Mouse (Mus musculus) lung, embryonic 15.5 days (tissue): ENCODE measurements around the gene Slc25a33. TPM values are rescaled to one million over a fixed set of nuclear protein-coding genes. Genes with fewer than 3 reads are reported as not detected.
"Not testable (repeated sequence)": the region's sequence is repeated elsewhere in the genome, so short reads cannot be mapped to it uniquely, and the experiment has no call there.

Experiments used
- ATAC-seq: fragments of 200-750 bp; cut with Nextera tagmentation; 2 replicates; pipeline ENCODE4 v1.8.0; 2017; ENCODE audit warnings: moderate number of reproducible peaks, borderline replicate concordance; ENCODE audit not compliant: low FRiP score, low TSS enrichment; ENCODE audit errors: extremely low read depth
- H3K27ac ChIP-seq: fragments of 300-500 bp; sonication (generic); 2 replicates; pipeline ENCODE4 v1.5.1; 2015; ENCODE audit warnings: moderate library complexity, mild to moderate bottlenecking, inconsistent platforms
- H3K27me3 ChIP-seq: fragments of 300-500 bp; sonication (generic); 2 replicates; pipeline ENCODE4 v1.6.1; 2015; ENCODE audit warnings: inconsistent platforms
- H3K36me3 ChIP-seq: fragments of 300-500 bp; sonication (generic); 2 replicates; pipeline ENCODE4 v1.6.1; 2015; ENCODE audit warnings: inconsistent platforms
- H3K4me1 ChIP-seq: fragments of 300-500 bp; sonication (generic); 2 replicates; pipeline ENCODE4 v1.6.1; 2015; ENCODE audit warnings: inconsistent platforms
- H3K4me2 ChIP-seq: fragments of 300-500 bp; sonication (generic); 2 replicates; pipeline ENCODE4 v1.6.1; 2015; ENCODE audit warnings: inconsistent platforms, mild to moderate bottlenecking, moderate library complexity
- H3K4me3 ChIP-seq: fragments of 300-500 bp; sonication (generic); 2 replicates; pipeline ENCODE4 v1.5.1; 2015; ENCODE audit warnings: mild to moderate bottlenecking, inconsistent platforms
- H3K9ac ChIP-seq: fragments of 300-500 bp; sonication (generic); 2 replicates; pipeline ENCODE4 v1.6.1; 2015; ENCODE audit warnings: inconsistent platforms
- H3K9me3 ChIP-seq: fragments of 300-500 bp; sonication (generic); 2 replicates; pipeline ENCODE4 v1.6.1; 2016; ENCODE audit warnings: inconsistent platforms
- WGBS: fragments of 180-500 bp; shearing (Covaris S2); methylation state at CpG from one replicate; pipeline ENCODE4 v1.1.7; 2015; 5-methylcytosine and 5-hydroxymethylcytosine counted together
- polyA plus RNA-seq: library from polyadenylated mRNA; unstranded; fragments of >200 nt; fragmentation: Nextera tagmentation; extraction: Ambion mirVana; gene quantifications from 2 replicates; pipeline ENCODE4 v1.2.1, GENCODE M21; 2015

Gene Slc25a33
- 8.5 and 8.7 TPM in 2 replicates for polyA plus RNA-seq

- peaks cover 25% of the 10 kb centered on the region for H3K4me1 ChIP-seq
- 0 out of 2 replicates have a peak within 1 kb of the TSS, but pooled peaks have one; percentile 34 for H3K27ac ChIP-seq
- H3K4me2 ChIP-seq: peak within 1 kb of the TSS; percentile 100
- 0% methylated on average over 48 of the region's 51 CpGs for WGBS
- peak within 1 kb of the TSS; percentile 72 for H3K4me3 ChIP-seq
- H3K36me3 ChIP-seq: no peaks in the 10 kb centered on the region
- no peaks in the 10 kb centered on the region for H3K9me3 ChIP-seq
- H3K9ac ChIP-seq: peak within 1 kb of the TSS; percentile 71
- no peaks in the 10 kb centered on the region for H3K27me3 ChIP-seq
- peak; percentile 98 for ATAC-seq
These were observed at the start of gene Slc25a33 for GRCm38 (mm10) chr4:149774094-149774470. Gene Slc25a33 (minus strand): TSS chr4:149774277.

- ATAC-seq: no peak
- Histone ChIP-seq H3K9ac (no peak overlapping the region), H3K4me2 (no peak overlapping the region), H3K4me1 (peaks cover 23% of the 10 kb centered on the region), H3K9me3 (no peaks in the 10 kb centered on the region), H3K36me3 (no peaks in the 10 kb centered on the region), H3K4me3 (no peak overlapping the region), H3K27me3 (no peaks in the 10 kb centered on the region), H3K27ac (no peak overlapping the region)
- 67% methylated on average over 7 of the region's 7 CpGs for WGBS
These were observed 48.6 kb upstream of the Slc25a33 start for GRCm38 (mm10) chr4:149822586-149823196.

DNA sequence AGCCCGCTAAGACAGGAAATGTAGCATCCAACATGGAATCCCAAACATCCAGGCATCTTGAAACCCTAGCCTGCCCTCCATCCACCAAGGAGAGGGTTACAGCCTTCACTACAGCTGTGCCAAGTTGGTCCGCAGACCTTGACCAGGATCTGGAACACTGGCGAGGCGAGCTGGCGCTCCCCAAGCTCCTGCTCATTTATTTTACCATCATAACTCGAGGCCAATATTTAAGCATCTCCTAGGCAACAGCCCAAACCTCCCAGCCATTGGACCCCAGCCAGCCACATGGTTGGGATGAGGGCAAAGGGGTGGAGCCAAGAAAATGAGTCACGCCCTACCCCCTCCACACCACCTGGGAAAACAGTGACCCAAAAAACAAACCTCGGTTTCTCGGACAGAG is 48.0 kb upstream of the Slc25a33 start:
- ATAC-seq: peak; percentile 55; the same call in 1 of the 2 replicates
- Histone ChIP-seq H3K4me2 (no peak overlapping the region), H3K4me3 (no peak overlapping the region), H3K27me3 (no peaks in the 10 kb centered on the region), H3K9ac (no peak overlapping the region), H3K9me3 (no peaks in the 10 kb centered on the region), H3K36me3 (no peaks in the 10 kb centered on the region), H3K4me1 (peaks cover 23% of the 10 kb centered on the region), H3K27ac (peak overlapping the region; percentile 4; the same call in 1 of the 2 replicates)
- 25% methylated on average over 9 of the region's 9 CpGs for WGBS

DNA sequence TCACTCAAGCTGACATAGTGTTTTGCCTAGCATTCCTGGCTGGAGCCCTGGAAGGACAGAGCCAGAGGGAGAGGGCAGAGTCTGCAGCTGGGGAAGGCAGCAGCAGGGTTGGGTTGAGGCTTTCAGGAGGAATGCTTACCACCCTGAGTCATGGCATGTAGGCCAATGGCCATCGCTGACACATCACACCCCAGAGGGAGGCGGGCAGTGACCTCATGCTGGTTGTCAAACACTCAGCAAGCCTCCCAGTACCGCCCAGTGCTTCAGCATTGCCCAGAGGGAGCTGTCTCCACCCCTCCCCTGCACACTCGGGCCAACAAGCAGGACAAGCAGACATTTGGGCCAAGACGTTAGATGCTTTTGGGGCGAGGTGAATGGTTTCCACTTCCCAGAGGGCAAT is 46.5 kb upstream of the Slc25a33 start:
- H3K27ac ChIP-seq: no peak overlapping the region
- 23% methylated on average over 6 of the region's 6 CpGs for WGBS

DNA sequence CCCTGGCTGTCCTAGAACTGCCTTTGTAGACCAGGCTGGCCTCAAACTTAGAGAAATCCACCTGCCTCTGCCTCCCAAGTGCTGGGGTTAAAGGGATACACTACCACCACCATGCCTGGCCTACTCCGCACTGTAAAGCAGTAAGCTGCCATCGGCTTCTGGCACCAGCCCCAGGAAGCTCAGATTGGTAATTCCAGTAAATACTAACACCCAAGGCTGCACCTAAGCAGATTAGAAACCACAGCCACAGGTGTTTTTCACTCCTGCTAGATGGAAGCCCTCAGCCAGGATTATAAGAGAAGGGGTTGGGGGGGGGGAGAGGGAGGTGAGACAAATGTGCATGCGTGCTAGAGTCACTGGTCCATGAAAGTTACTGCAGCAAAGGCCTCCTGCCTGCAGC is 45.1 kb upstream of the Slc25a33 start:
- Histone ChIP-seq H3K4me2 (no peak overlapping the region), H3K9me3 (no peaks in the 10 kb centered on the region), H3K4me3 (no peak overlapping the region), H3K36me3 (no peaks in the 10 kb centered on the region), H3K4me1 (peaks cover 23% of the 10 kb centered on the region), H3K27ac (no peak overlapping the region), H3K27me3 (no peaks in the 10 kb centered on the region), H3K9ac (no peak overlapping the region)
- 63% methylated on average over 3 of the region's 3 CpGs for WGBS
- no peak for ATAC-seq

More for the DNA sequence above, 46.5 kb upstream of the Slc25a33 start:
- Histone ChIP-seq H3K4me1 (peaks cover 23% of the 10 kb centered on the region), H3K36me3 (no peaks in the 10 kb centered on the region), H3K9me3 (no peaks in the 10 kb centered on the region), H3K27me3 (no peaks in the 10 kb centered on the region), H3K9ac (no peak overlapping the region), H3K4me2 (no peak overlapping the region), H3K4me3 (no peak overlapping the region)
- peak; percentile 64; the same call in 1 of the 2 replicates for ATAC-seq

GRCm38 (mm10) chr4:149816598-149816997 is 42.5 kb upstream of the Slc25a33 start:
- Histone ChIP-seq H3K9ac (no peak overlapping the region), H3K27ac (no peak overlapping the region), H3K4me2 (no peak overlapping the region), H3K4me3 (no peak overlapping the region), H3K4me1 (peaks cover 17% of the 10 kb centered on the region), H3K9me3 (no peaks in the 10 kb centered on the region), H3K36me3 (no peaks in the 10 kb centered on the region), H3K27me3 (no peaks in the 10 kb centered on the region)
- ATAC-seq: no peak
- 84% methylated on average over 9 of the region's 9 CpGs for WGBS

- no peak overlapping the region for H3K4me3 ChIP-seq
- peaks cover 9% of the 10 kb centered on the region; the same call in 1 of the 2 replicates for H3K4me1 ChIP-seq
- H3K36me3 ChIP-seq: no peaks in the 10 kb centered on the region
- WGBS: 90% methylated on average over 14 of the region's 14 CpGs
- H3K9me3 ChIP-seq: no peaks in the 10 kb centered on the region
- peaks cover 1% of the 10 kb centered on the region for H3K27me3 ChIP-seq
- H3K27ac ChIP-seq: no peak overlapping the region
- ATAC-seq: no peak
- no peak overlapping the region for H3K4me2 ChIP-seq
- no peak overlapping the region for H3K9ac ChIP-seq
These were observed 41.5 kb upstream of the Slc25a33 start for GRCm38 (mm10) chr4:149815586-149815985.

DNA sequence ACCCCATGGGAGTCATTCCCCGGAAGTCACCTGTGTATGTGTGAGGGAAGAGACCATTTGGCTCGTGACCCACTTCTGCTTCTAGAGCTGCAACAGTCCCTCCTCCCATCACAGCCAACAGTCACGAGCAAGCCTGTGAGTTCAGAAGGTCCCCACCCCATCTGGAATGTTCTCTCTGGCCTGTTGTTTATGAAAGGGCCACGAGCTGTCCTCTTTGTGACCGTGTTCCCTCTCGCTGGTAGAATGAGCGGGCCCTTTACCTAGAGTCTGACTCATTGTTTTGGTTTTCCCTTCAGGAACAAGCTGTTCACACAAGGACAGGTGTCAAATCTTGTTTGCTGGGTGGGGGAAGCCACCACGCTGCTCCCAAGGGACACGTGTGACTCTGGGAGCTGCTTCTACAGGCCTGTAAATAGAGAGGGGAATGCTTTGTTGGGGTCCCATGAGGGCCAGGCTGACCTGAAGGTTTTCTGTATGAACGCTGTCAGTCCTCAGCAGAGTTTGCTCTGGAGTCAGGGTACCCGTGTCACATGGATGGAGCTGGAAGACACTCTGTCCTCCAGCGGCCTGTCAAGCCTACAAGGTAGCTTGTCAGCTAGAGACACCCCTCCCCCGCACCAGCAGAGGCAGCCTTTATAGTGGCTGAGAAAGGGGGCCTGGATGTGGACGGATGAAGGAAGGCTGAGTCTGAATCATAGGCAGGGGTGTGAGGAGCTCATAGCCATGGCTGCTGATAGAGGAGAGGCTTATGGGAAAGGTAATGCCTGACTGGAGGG is 39.5 kb upstream of the Slc25a33 start:
- Histone ChIP-seq H3K27me3 (peaks cover 11% of the 10 kb centered on the region), H3K4me3 (no peak overlapping the region), H3K27ac (no peak overlapping the region), H3K36me3 (no peaks in the 10 kb centered on the region), H3K9ac (no peak overlapping the region), H3K4me1 (peaks cover 11% of the 10 kb centered on the region; the same call in 1 of the 2 replicates), H3K4me2 (no peak overlapping the region), H3K9me3 (no peaks in the 10 kb centered on the region)
- 36% methylated on average over 14 of the region's 14 CpGs for WGBS
- ATAC-seq: no peak

GRCm38 (mm10) chr4:149810372-149810771 is 36.3 kb upstream of the Slc25a33 start:
- not testable (repeated sequence) for H3K9ac ChIP-seq, ATAC-seq, H3K36me3 ChIP-seq, H3K4me2 ChIP-seq, H3K27ac ChIP-seq, H3K4me3 ChIP-seq, H3K9me3 ChIP-seq
- Histone ChIP-seq H3K4me1 (peaks cover 14% of the 10 kb centered on the region; the same call in 1 of the 2 replicates), H3K27me3 (peaks cover 16% of the 10 kb centered on the region)

DNA sequence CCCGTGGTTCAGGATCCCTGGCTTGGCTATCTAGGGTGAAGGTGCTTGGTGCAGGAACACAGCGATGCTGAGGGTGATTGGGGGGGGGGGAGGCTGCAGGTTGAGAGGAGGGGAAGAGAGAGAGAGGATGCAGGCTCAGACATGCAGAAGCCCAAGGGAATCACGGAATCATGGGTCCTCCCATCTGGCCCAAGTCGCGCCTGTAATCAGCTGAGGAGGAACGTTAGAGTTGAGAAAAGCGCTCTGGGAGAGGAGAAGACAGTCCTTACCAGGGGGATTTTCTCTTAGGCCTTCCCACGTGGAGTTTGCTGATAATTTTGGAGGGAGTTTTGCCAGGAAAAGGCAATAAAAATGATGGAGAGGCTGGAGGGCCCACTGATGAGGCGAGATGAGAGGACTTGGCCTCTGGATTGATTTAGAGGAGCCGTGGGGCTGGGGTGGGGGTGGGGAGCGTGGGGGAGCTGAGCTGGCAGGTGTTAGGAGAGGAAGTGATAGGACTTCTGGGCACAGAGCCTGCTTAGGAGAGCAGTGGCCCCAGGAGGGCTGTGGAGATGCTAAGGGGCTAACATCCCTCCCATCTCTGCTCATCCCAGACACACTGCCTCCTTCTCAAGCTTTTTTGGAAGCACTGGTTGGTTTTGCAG is 34.6 kb upstream of the Slc25a33 start:
- peaks cover 14% of the 10 kb centered on the region; the same call in 1 of the 2 replicates for H3K4me1 ChIP-seq
- no peak overlapping the region for H3K4me3 ChIP-seq
- no peak overlapping the region for H3K27ac ChIP-seq
- no peak for ATAC-seq
- no peaks in the 10 kb centered on the region for H3K36me3 ChIP-seq
- no peak overlapping the region for H3K9ac ChIP-seq
- 18% methylated on average over 11 of the region's 11 CpGs for WGBS
- no peak overlapping the region for H3K4me2 ChIP-seq
- H3K27me3 ChIP-seq: peaks cover 16% of the 10 kb centered on the region
- H3K9me3 ChIP-seq: no peaks in the 10 kb centered on the region

DNA sequence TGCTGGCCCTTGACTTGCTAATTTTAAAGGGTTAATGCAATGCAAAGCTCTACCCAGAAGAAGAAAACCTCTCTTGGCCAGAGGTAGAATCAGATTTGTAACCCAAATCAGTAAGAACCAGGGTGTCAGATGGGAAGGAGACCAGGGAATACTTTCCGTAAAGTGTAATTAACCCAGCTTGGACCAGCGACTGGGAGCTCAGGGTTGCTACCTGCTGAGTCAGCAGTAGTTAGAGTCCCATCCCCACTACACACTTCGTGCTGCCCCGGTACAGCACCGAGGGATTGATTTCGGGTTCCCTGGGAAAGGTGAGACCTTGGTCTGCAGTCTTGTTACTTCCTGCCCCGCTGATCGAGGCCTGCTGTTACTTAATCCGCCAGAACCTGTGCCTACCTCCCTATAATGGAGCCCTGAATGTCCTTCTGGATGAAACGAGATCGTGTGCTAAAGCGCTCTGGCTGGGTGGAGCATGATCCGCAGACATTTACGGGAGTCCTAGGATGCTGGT is 34.0 kb upstream of the Slc25a33 start:
- Histone ChIP-seq H3K4me1 (peaks cover 10% of the 10 kb centered on the region; the same call in 1 of the 2 replicates), H3K27me3 (peaks cover 16% of the 10 kb centered on the region), H3K9ac (no peak overlapping the region), H3K9me3 (no peaks in the 10 kb centered on the region), H3K27ac (no peak overlapping the region), H3K4me2 (no peak overlapping the region), H3K4me3 (no peak overlapping the region), H3K36me3 (no peaks in the 10 kb centered on the region)
- ATAC-seq: no peak
- 47% methylated on average over 14 of the region's 14 CpGs for WGBS
